Mouse (Mus musculus) layer of hippocampus, adult 18-20 months (tissue): ENCODE results near the gene Pmpca. TPM values are rescaled to one million over a fixed set of nuclear protein-coding genes. Genes with fewer than 3 reads are reported as not detected.

Experiments
- DNase-seq, 2 experiments: peaks; one replicate each; pipeline ENCODE4 v3.0.0; 2022; ENCODE audit warnings: low spot score in 2 of 2
- long read RNA-seq: library from polyadenylated mRNA; stranded (forward); transcript quantifications from one replicate; pipeline ENCODE4 v2.0.0, GENCODE M21; 2021
- total RNA-seq, 2 experiments: library from RNA; stranded (reverse); gene quantifications; 2 replicates each; pipeline ENCODE4 v1.2.3; 2021

Pmpca gene
- 10 to 100 TPM; 83.4 to 91.8 TPM for total RNA-seq
- long read RNA-seq, transcript Pmpca-201 (13 exons, 3,135 nt): major isoform, 102 of 148 reads
- long read RNA-seq, partial matches to known transcripts: 16 of 148 reads
- long read RNA-seq, other reads (novel, unspliced or antisense): 29 of 148 reads

DNA sequence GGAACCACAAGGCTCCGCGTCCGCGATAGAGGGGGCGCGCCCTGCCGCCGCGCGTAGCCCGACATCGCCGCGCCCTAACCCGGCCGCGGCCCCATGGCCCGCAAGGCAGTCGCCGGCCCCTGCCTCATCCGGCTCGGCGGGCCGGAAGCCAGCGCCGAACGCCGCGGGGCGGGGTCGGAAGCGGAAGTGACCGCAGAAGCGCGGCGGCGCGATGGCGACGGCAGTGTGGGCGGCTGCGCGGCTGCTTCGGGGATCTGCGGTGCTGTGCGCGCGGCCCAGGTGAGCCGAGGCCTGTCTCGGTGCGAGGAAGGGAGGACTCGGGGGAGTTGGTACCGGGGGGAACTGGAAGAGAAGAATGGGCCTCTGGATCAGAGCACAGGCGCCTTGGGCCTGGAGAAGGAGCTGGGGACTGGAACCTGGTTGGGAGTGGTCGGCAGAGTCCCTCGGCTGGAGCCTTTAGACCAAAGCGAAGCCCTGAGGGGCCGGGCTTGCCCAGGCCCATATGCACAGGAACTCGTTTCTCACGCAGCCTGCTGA, at the start of gene Pmpca, which contains the start of gene Entr1:
TSS of gene Pmpca (plus strand) at position 186 of the 537 bp plus-strand sequence.
TSS of gene Entr1 (minus strand) at position 163 of the 537 bp plus-strand sequence.
- DNase-seq: peak; percentile 86

DNA sequence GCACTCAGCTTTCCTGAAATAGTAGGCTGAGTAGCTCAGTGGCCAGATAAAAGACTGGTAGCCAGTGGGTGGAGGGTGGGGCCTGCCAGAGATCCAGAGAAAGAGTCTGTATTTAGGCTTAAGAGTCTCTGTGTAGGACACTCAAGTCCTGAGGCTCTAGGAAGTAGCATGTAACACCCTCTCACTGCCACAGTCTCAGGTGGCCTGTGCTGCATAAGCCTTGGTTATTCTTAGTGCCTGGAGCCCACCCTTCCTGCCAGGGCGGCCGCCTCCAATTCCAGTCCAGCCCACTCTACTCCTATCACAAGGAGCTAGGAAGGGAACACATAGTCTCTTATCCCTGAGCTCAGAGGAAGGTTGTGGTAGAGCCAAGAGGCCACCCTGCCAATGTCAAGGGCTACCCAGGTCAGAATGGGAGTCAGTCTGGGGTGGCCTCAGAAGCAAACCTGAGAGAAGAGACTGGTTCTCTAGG, 47.6 kb upstream of the Pmpca start:
- DNase-seq: no peak

- peak; percentile 41 to 77 for DNase-seq
Observed at GRCm38 (mm10) chr2:26342044-26342443, 47.1 kb upstream of the Pmpca start.

- no peak for DNase-seq
Observed at GRCm38 (mm10) chr2:26342609-26343490, 46.3 kb upstream of the Pmpca start.

GRCm38 (mm10) chr2:26348241-26348640, 40.9 kb upstream of the Pmpca start:
- no peak for DNase-seq

DNA sequence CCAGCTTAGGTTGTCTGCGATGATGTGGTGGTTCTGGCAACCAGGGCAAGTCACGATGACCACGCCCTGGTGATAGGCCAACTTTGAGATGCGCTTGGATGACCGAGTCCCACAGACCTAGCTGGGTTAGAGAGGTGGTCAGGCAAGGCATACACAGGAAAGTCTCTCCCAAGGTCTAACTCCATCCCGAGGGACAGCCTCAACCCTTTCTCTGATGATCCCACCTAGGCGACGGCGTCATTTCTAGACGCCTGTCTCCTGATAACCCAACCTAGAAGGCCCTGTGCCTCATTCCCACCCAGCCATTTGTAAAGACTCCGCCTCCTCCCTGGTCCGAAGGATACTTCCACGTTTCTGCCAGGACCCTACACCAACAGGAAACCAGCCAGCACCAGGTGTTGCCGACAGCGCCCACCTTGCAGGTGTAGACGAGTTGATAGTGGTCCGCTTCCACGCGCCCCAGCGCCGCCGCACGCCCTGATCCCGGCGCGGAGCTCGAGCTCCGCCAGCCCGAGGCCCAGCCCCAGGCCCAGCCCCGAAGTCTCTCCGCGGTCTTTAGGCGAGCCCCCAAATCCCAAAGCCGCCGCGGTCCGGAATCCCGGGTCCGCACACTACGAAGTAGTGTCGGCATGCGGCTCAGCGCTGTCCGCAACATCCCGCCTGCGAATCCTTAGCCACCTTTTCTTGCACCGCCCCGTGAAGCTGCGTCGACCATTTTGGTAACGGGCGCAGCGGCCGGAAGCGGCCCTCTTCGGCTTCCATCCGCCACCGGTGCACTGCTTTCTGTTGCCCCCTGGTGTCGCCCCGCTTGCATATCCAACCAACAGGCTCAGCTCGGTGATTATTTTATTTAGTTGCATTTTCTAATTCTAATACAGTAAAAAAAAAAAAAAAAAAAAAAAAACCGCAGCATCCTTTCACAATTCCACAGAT, 37.5 kb upstream of the Pmpca start, which contains the start of gene Dnlz:
TSS of gene Dnlz (minus strand) at position 753 of the 933 bp plus-strand sequence.
- DNase-seq: peak; percentile 92 to 96

GRCm38 (mm10) chr2:26352291-26352910, 36.7 kb upstream of the Pmpca start:
- DNase-seq: no peak

DNA sequence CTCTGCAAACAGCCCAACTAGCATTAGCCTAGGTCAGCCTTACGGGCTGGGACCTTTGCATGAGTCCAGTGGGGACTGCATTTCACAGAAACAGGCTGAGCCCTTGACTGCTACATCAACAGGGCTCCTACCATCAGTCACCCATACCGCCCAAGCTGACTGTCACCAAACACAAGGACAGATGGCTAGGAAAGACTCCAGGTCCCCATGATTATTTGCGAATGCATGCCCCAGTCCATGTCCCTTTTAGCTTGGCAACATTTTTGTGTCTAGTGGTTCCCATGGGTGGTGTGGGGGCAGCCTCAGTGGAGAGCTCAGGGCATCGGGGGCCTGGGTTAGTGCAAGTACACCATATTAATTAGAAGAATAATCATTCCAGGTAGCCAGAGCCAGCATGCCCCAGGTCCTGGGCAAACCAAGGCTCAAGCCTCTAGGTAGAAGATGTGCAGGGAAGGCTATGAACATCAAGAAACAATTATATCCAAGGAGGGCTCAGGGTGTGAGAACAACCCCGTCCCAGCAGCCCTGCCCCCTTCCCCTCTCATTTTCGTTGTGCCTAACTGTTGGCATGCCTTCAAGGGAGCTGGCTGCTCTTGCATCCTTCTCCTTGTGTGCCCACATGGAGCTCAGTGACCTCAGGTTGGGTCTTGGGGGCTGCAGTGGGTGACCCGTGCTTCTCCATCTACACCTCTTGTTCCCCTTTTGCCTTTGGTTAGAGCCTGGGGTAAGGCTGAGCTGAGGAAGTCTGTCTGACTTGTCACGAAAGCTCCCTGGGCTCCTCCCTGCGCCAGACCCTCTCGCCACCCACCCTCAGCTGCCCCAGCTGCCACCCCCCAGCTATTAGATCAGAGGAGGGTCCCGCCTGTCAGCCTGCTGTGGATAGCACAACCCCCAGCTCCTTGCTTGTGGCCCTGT, 35.8 kb upstream of the Pmpca start:
- peak in 1 of 2 experiments; percentile 56 for DNase-seq

- no peak for DNase-seq
Observed at GRCm38 (mm10) chr2:26354401-26354800, 34.7 kb upstream of the Pmpca start.

- DNase-seq: no peak
Observed at GRCm38 (mm10) chr2:26356231-26356630, 32.9 kb upstream of the Pmpca start.

DNA sequence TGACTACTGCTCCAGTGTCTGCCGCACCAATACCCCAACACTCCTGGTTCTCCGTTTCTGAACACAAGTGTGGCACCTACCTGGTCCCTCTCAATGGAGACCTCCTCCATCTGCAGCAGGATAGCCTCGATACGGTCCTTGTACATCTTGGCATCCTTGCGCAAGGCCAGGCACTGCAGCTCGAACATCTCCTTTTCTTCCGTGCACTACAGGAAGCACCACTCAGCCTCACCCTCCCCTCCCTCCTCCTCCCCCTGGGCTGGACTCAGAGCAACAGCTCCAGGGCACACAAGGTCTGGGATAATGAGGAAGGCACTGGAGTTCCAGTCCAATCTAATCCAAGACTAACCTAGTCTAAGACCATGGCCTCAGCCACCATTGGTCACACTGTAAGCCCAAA, 32.5 kb upstream of the Pmpca start:
- DNase-seq: no peak

DNA sequence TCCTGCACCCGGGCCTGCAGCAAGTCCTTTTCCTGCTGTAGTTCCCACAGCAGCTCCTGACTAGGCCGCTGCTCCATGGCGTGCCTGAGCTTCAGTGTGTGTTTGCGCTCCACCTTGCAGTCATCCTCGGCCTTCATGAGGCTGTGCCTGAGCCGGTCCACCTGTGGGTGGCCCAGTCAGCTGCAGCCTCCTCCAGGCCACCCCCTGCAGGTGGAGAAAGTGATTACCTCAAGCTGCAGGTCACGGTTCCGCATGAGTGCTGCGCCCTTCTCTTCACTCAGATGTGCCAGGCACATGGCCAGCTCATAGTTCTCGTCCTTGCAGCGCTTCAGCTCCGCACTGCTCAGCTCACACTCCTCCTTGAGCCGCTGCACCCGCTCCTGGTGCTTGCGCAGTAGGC, 31.7 kb upstream of the Pmpca start:
- no peak for DNase-seq

DNA sequence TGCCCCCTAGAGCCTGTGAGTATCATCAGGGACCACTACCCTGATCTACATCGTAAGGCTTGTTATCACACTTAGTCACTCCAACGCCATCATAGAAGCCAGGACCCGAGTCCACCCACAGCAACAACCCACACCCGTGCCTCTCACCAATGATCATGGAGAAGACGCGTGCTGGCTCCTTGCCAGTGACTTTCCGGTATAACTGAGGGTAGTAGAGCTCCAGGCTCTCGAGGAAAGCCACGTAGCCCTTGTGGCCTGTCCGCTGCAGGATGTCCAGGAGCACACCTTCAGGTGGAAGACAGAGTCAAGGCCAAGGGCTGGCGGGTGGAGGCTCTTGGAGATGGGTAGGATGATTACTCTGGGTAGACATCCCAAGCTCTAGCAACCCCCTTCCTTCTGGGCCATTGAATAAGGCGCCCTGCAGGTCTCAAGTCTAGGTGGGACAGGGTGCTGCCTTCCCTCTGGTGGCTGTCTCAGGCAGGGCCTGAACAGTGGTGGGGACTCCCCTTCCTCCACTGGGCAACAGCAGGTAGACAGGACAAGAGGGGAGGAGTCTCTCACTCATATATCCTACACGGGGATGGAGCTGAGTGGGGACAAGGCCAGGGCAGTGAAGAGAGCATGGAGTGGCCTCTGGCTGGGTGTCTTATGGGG, 30.3 kb upstream of the Pmpca start:
- DNase-seq: no peak

DNA sequence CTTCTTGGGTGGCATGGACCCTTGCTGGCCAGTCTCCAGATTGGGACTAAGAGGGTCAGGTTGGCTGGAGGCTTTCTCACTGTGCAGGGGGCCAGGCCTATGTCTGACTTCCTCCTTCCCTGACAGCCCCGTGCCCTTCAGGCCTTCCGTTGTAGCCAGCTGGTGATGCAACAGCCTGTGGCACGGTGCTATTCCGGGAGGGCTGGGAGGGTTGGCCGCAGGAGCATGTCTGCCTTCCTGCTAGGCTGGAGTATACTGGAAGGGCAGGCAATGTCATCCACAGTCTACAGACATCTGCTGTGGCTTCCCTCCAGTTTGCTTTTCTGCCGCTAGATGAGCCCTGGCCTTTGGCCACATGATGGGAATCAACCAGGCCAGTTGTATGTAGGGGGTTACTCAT, 29.2 kb upstream of the Pmpca start:
- no peak for DNase-seq

GRCm38 (mm10) chr2:26360772-26361171, 28.4 kb upstream of the Pmpca start, which contains the start of gene Card9:
Gene Card9 (minus strand): TSS chr2:26360918.
- no peak for DNase-seq

- no peak for DNase-seq
Observed at GRCm38 (mm10) chr2:26362991-26363390, 26.1 kb upstream of the Pmpca start.

GRCm38 (mm10) chr2:26363481-26363880, 25.7 kb upstream of the Pmpca start:
- no peak for DNase-seq

- no peak for DNase-seq
Observed at GRCm38 (mm10) chr2:26364738-26365465, 24.2 kb upstream of the Pmpca start.
